Mouse (Mus musculus) adrenal gland, postnatal 4 days (tissue): ENCODE data around the gene Hmgn2. TPM values are rescaled to one million over a fixed set of nuclear protein-coding genes. Genes with fewer than 3 reads are reported as not detected.
"Not testable (repeated sequence)": the region's sequence is repeated elsewhere in the genome, so short reads cannot be mapped to it uniquely, and the experiment has no call there.

ENCODE experiments used
- DNase-seq, 2 experiments: peaks; one replicate each; pipeline ENCODE4 v3.0.0; 2021 to 2022; ENCODE audit warnings: low spot score in 2 of 2, mixed read lengths in 2 of 2
- long read RNA-seq, 2 experiments: library from polyadenylated mRNA; stranded (forward); transcript quantifications; one replicate each; pipeline ENCODE4 v2.0.0; 2021
- total RNA-seq, 2 experiments: library from RNA; stranded (reverse); gene quantifications; 2 replicates each; pipeline ENCODE4 v1.2.3; 2021

Hmgn2 gene
- 100 to 1,000 TPM; 497 to 511 TPM for total RNA-seq
- long read RNA-seq, experiment 1, transcript Hmgn2-210 (5 exons, 630 nt): minor isoform, 7 of 552 reads
- long read RNA-seq, experiment 1, transcript Hmgn2-203 (6 exons, 1,265 nt): major isoform, 507 of 552 reads
- long read RNA-seq, experiment 1, partial matches to known transcripts: 8 of 552 reads
- long read RNA-seq, experiment 1, other reads (novel, unspliced or antisense): 20 of 552 reads
- long read RNA-seq, experiment 2, transcript Hmgn2-203 (6 exons, 1,265 nt): major isoform, 603 of 675 reads
- long read RNA-seq, experiment 2, transcript Hmgn2-210 (5 exons, 630 nt): minor isoform, 14 of 675 reads
- long read RNA-seq, experiment 2, transcript Hmgn2-201 (6 exons, 881 nt): minor isoform, 6 of 675 reads
- long read RNA-seq, experiment 2, partial matches to known transcripts: 2 of 675 reads
- long read RNA-seq, experiment 2, other reads (novel, unspliced or antisense): 37 of 675 reads

- peak in 1 of 2 experiments; percentile 37 for DNase-seq
Measured at GRCm38 (mm10) chr4:133968150-133968921, at the start of gene Hmgn2. TSS of gene Hmgn2 (minus strand) at chr4:133968650.

- DNase-seq: no peak
Measured at GRCm38 (mm10) chr4:134017201-134017865, 48.9 kb upstream of the Hmgn2 start.

GRCm38 (mm10) chr4:134016767-134017166, 48.3 kb upstream of the Hmgn2 start:
- no peak for DNase-seq

- no peak for DNase-seq
Measured at GRCm38 (mm10) chr4:134016208-134016607, 47.8 kb upstream of the Hmgn2 start.

- DNase-seq: no peak
Measured at GRCm38 (mm10) chr4:134012858-134013528, 44.5 kb upstream of the Hmgn2 start.

GRCm38 (mm10) chr4:134011450-134012414, 43.3 kb upstream of the Hmgn2 start:
- no peak for DNase-seq

- DNase-seq: no peak
Measured at GRCm38 (mm10) chr4:134009709-134010108, 41.3 kb upstream of the Hmgn2 start.

- DNase-seq: no peak
Measured at GRCm38 (mm10) chr4:134006845-134007244, 38.4 kb upstream of the Hmgn2 start.

GRCm38 (mm10) chr4:134005581-134006358, 37.3 kb upstream of the Hmgn2 start:
- DNase-seq: no peak

GRCm38 (mm10) chr4:134002903-134003302, 34.5 kb upstream of the Hmgn2 start:
- no peak for DNase-seq

GRCm38 (mm10) chr4:134002246-134002645, 33.8 kb upstream of the Hmgn2 start:
- DNase-seq: no peak

GRCm38 (mm10) chr4:134001710-134002109, 33.3 kb upstream of the Hmgn2 start:
- DNase-seq: no peak

- peak; percentile 91 to 93 for DNase-seq
Measured at GRCm38 (mm10) chr4:134000466-134001438, 32.3 kb upstream of the Hmgn2 start, which contains the start of gene Dhdds. TSS of gene Dhdds (minus strand) at chr4:134000918.

GRCm38 (mm10) chr4:133994697-133995096, 26.2 kb upstream of the Hmgn2 start:
- DNase-seq: no peak

- DNase-seq: no peak
Measured at GRCm38 (mm10) chr4:133991087-133991660, 22.7 kb upstream of the Hmgn2 start.

- no peak for DNase-seq
Measured at GRCm38 (mm10) chr4:133990035-133990434, 21.6 kb upstream of the Hmgn2 start.

- not testable (repeated sequence) for DNase-seq
Measured at GRCm38 (mm10) chr4:133988289-133988688, 19.8 kb upstream of the Hmgn2 start.
